Mouse (Mus musculus): Measurements from ENCODE around the gene Xlr3b. TPM values are rescaled to one million over a fixed set of nuclear protein-coding genes. Genes with fewer than 3 reads are reported as not detected.

Xlr3b gene
- polyA plus RNA-seq (2014; fragmentation: Illumina TruSeq; extraction: RNeasy Lipid Tissue Mini Kit (QIAGEN cat#74804); ENCODE audit: low read depth, low replicate concordance) = 3.5 TPM

GRCm38 (mm10) chrX:73191934-73192333 lies at the start of gene Xlr3b:
Gene Xlr3b, plus strand, starts transcription at chrX:73192207.

GRCm38 (mm10) chrX:73148496-73148895 lies 43.5 kb upstream of the Xlr3b start, which contains the start of gene Xlr5b:
Gene Xlr5b, plus strand, starts transcription at chrX:73148796.

GRCm38 (mm10) chrX:73149350-73149749 lies 42.7 kb upstream of the Xlr3b start, which contains the start of gene DXBay18:
Gene DXBay18, minus strand, starts transcription at chrX:73149450.

DNA sequence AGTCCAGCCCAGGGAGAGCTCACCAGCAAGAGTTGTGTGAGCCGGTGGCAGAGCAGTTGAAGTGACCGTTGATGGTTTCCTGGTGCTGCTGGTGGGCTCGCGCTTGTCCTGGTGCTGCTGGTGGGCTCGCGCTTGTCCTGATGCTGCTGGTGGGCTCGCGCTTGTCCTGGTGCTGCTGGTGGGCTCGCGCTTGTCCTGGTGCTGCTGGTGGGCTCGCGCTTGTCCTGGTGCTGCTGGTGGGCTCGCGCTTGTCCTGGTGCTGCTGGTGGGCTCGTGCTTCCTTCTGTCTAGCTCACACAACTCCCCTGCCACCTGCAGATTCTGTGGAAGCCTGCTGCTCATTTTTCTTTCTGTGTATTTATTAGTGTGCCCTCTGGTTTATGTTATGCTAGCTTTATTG lies 15.1 kb upstream of the Xlr3b start, which contains the start of gene Spin2d:
Spin2d (minus strand) TSS at position 101 of the 400 bp plus-strand sequence.

GRCm38 (mm10) chrX:73213819-73214564 lies 22.0 kb downstream of the Xlr3b start, which contains the start of gene Xlr4b:
Gene Xlr4b, plus strand, starts transcription at chrX:73214333.

DNA sequence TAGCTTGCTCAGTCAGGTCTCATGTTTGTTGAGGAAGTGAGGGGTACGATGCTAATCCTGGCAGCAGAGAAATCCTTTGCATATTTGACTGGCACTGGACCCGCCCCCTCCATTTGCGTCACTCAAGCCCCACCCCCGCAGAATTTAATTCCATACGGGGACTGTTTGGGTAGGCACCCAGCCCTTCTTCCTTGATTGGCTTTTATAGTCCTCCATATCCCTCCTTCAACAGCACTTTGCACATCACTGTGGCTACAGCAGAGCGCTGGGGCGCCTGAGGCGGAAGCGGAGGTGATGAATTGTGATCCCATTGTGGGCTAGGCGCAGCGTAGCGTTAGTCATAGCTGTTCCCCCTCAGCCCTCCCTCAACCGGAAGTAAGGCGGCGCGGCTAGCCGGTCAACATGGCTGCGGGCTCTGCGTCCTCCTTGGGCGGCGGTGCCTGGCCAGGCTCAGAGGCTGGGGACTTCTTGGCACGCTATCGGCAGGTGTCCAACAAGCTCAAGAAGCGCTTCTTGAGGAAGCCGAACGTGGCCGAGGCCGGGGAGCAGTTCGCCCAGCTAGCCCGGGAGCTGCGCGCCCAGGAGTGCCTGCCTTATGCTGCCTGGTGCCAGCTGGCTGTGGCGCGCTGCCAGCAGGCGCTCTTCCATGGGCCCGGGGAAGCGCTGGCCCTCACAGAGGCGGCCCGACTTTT lies 36.1 kb downstream of the Xlr3b start, which contains the start of gene F8a:
F8a (plus strand) TSS at position 378 of the 692 bp plus-strand sequence.

GRCm38 (mm10) chrX:73242821-73243325 lies 50.9 kb downstream of the Xlr3b start, which contains the start of gene Xlr4c:
Gene Xlr4c, minus strand, starts transcription at chrX:73243130.

Other genes starting within 250 kb of the Xlr3b start
- 11.7 TPM for gene Zfp185, start 204.9 kb upstream of the Xlr3b start, polyA plus RNA-seq (2014; fragmentation: Illumina TruSeq; extraction: RNeasy Lipid Tissue Mini Kit (QIAGEN cat#74804); ENCODE audit: low read depth, low replicate concordance)
- not detected for gene Pnma5, start 155.1 kb upstream of the Xlr3b start, polyA plus RNA-seq (2014; fragmentation: Illumina TruSeq; extraction: RNeasy Lipid Tissue Mini Kit (QIAGEN cat#74804); ENCODE audit: low read depth, low replicate concordance)
- gene Pnma3, start 127.4 kb upstream of the Xlr3b start, polyA plus RNA-seq (2014; fragmentation: Illumina TruSeq; extraction: RNeasy Lipid Tissue Mini Kit (QIAGEN cat#74804); ENCODE audit: low read depth, low replicate concordance) = 0.23 TPM
- 0.58 TPM for gene Xlr4a, start 109.7 kb upstream of the Xlr3b start, polyA plus RNA-seq (2014; fragmentation: Illumina TruSeq; extraction: RNeasy Lipid Tissue Mini Kit (QIAGEN cat#74804); ENCODE audit: low read depth, low replicate concordance)
- gene Xlr3a, start 95.1 kb upstream of the Xlr3b start, polyA plus RNA-seq (2014; fragmentation: Illumina TruSeq; extraction: RNeasy Lipid Tissue Mini Kit (QIAGEN cat#74804); ENCODE audit: low read depth, low replicate concordance) = 1.7 TPM
- not detected for gene Gm14685, start 75.2 kb upstream of the Xlr3b start, polyA plus RNA-seq (2014; fragmentation: Illumina TruSeq; extraction: RNeasy Lipid Tissue Mini Kit (QIAGEN cat#74804); ENCODE audit: low read depth, low replicate concordance)
- gene Xlr5b, start 43.4 kb upstream of the Xlr3b start, polyA plus RNA-seq (2014; fragmentation: Illumina TruSeq; extraction: RNeasy Lipid Tissue Mini Kit (QIAGEN cat#74804); ENCODE audit: low read depth, low replicate concordance) = not detected
- gene DXBay18, start 42.8 kb upstream of the Xlr3b start, polyA plus RNA-seq (2014; fragmentation: Illumina TruSeq; extraction: RNeasy Lipid Tissue Mini Kit (QIAGEN cat#74804); ENCODE audit: low read depth, low replicate concordance) = not detected
- gene Spin2d, start 15.2 kb upstream of the Xlr3b start, polyA plus RNA-seq (2014; fragmentation: Illumina TruSeq; extraction: RNeasy Lipid Tissue Mini Kit (QIAGEN cat#74804); ENCODE audit: low read depth, low replicate concordance) = not detected
- 1.2 TPM for gene Xlr4b, start 22.1 kb downstream of the Xlr3b start, polyA plus RNA-seq (2014; fragmentation: Illumina TruSeq; extraction: RNeasy Lipid Tissue Mini Kit (QIAGEN cat#74804); ENCODE audit: low read depth, low replicate concordance)
- gene F8a, start 36.1 kb downstream of the Xlr3b start, polyA plus RNA-seq (2014; fragmentation: Illumina TruSeq; extraction: RNeasy Lipid Tissue Mini Kit (QIAGEN cat#74804); ENCODE audit: low read depth, low replicate concordance) = 12.1 TPM
- not detected for gene Xlr4c, start 50.9 kb downstream of the Xlr3b start, polyA plus RNA-seq (2014; fragmentation: Illumina TruSeq; extraction: RNeasy Lipid Tissue Mini Kit (QIAGEN cat#74804); ENCODE audit: low read depth, low replicate concordance)
- not detected for gene Xlr3c, start 73.2 kb downstream of the Xlr3b start, polyA plus RNA-seq (2014; fragmentation: Illumina TruSeq; extraction: RNeasy Lipid Tissue Mini Kit (QIAGEN cat#74804); ENCODE audit: low read depth, low replicate concordance)
- gene Xlr5a, start 100.8 kb downstream of the Xlr3b start, polyA plus RNA-seq (2014; fragmentation: Illumina TruSeq; extraction: RNeasy Lipid Tissue Mini Kit (QIAGEN cat#74804); ENCODE audit: low read depth, low replicate concordance) = not detected
- not detected for gene Xlr5c, start 100.8 kb downstream of the Xlr3b start, polyA plus RNA-seq (2014; fragmentation: Illumina TruSeq; extraction: RNeasy Lipid Tissue Mini Kit (QIAGEN cat#74804); ENCODE audit: low read depth, low replicate concordance)
- gene Gm45015, start 144.6 kb downstream of the Xlr3b start, polyA plus RNA-seq (2014; fragmentation: Illumina TruSeq; extraction: RNeasy Lipid Tissue Mini Kit (QIAGEN cat#74804); ENCODE audit: low read depth, low replicate concordance) = not detected
- gene Zfp275, start 150.4 kb downstream of the Xlr3b start, polyA plus RNA-seq (2014; fragmentation: Illumina TruSeq; extraction: RNeasy Lipid Tissue Mini Kit (QIAGEN cat#74804); ENCODE audit: low read depth, low replicate concordance) = 41.2 TPM
- not detected for gene Gm18336, start 206.5 kb downstream of the Xlr3b start, polyA plus RNA-seq (2014; fragmentation: Illumina TruSeq; extraction: RNeasy Lipid Tissue Mini Kit (QIAGEN cat#74804); ENCODE audit: low read depth, low replicate concordance)
- gene Zfp92, start 218.9 kb downstream of the Xlr3b start, polyA plus RNA-seq (2014; fragmentation: Illumina TruSeq; extraction: RNeasy Lipid Tissue Mini Kit (QIAGEN cat#74804); ENCODE audit: low read depth, low replicate concordance) = 0.41 TPM
- gene Trex2, start 243.1 kb downstream of the Xlr3b start, polyA plus RNA-seq (2014; fragmentation: Illumina TruSeq; extraction: RNeasy Lipid Tissue Mini Kit (QIAGEN cat#74804); ENCODE audit: low read depth, low replicate concordance) = not detected